Mouse (Mus musculus): ENCODE results near the gene Arl5c.

Gene Arl5c

DNA sequence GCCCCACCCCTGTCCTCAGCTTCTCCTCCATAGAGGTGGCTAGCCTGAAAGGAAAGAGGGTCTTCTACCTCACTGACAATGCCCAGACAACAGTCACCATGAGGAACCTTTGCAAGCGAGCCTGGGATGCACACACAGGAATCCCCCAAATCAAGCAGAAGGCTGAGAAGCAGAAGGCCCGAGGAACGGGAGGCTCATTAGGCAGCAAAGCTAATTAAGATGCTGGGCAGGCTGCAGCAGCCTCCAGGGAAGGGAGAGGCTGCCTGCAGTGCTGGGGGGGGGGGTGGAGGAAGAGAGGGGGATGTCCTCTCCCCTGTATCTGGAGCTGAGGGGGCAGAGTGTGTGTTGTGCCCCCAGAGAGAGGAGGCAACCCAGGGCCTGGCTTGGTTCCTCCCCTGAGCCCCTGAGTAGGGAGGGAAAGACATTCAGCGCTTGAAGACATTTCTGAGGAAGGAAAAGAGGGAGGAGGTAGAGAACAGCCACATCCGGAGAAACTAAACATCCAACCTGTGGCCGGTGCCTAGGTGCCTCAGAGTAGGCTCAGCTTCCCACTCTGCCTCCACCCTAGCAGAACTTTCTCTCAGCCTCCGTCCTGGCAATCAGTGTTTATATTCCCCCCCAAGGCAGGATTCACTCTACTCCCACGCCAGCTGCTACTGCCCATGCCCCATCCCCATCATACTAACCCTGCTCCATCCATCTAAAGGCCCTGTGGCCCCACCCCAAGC, 24.1 kb upstream of the Arl5c start:
- 14% methylated on average over 8 of the region's 8 CpGs for WGBS

DNA sequence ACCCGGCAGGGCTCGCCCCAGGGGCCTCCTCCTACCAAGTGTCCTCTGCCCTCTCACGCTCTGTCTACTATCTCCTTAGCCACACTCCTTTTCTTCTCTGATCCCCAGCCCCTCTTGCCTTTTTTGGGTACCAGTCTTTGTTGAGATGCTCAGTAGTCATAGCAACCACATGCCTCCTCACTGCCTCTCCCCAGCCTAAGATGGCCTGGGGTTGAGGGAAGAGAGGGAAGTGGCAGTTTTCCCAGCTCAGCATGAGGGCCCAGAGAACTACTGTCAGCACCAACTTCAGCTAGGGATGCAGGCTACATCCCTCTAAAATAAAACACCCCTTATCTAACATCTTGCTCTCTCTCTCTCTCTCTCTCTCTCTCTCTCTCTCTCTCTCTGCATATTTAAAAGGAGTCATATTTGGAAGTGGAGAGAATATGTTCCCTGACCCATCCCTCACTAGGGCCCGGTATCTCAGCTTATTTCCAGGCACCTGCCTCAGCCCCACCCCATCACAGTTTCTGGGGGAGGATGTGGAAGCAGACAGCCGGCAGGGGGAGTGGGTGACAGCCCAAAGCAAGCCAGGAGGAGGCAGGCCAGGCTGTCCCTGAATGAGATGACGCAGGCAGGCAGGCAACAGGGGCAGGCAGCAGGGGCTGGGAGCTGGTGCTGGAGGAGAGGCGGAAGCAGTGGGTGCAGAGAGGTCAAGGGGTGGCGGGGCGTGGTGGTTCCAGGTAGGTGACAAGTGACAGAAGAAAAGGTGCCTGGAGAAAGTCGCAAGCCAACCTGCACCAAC, 23.1 kb upstream of the Arl5c start:
- 26% methylated on average over 10 of the region's 10 CpGs for WGBS

DNA sequence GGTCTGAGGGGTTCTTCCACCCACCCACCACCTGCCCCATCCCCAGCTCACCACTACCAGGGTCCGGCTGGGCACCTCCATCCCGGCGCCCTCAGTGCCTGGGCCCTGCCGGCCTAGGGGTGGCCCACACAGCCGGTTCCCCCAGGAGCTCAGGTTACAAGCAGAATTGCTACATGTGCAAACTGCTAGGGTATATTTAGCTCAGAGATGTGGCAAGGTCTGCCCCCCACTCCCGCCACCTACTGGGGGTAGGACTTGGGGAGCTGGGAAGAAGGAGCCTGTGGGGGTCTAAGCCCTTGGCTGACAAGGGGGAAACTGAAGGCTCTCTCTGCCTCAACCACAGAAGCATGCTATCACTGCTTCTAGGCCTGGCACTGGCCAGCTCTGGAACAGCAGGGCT, 22.2 kb upstream of the Arl5c start:
- WGBS: 47% methylated on average over 6 of the region's 6 CpGs

DNA sequence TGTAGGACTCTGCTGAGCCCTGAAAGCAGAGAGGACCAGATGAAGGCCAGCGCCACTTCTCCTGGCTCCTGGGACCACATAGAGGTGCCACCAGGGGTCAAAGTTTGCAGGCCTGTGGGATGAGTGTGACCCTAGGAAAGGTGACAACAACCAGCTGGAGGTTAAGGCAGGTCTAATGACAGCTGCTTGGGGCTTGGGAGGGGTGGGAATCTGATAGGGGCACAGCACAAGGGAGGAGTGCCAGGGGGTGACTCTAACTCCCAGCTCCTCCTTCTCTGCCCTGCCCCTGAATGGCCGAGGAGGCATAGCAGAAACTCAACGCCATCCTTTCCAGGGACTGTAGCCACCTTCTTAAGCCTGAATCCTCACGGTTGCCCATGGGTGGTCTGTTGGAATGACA, 20.8 kb upstream of the Arl5c start:
- 77% methylated on average over 4 of the region's 4 CpGs for WGBS

DNA sequence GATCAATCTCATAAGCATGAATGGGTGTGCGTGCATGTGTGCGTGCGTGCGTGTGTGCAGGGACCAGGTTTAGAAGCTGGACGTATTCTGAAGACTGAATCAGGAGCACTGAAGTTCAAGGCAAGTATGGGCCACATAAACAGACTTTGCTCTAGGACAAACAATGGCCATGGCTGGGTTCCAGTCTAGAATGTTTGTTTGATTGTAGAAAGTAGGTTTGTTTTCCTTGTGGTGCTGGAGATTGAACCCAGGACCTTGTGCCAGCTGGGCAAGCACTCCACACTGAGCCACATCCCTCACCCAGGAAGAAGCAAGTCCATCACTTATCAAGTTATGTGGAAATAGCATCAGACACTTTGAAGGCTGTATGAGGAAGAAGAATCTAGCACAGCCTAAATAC, 20.2 kb upstream of the Arl5c start:
- WGBS: 80% methylated on average over 5 of the region's 5 CpGs

DNA sequence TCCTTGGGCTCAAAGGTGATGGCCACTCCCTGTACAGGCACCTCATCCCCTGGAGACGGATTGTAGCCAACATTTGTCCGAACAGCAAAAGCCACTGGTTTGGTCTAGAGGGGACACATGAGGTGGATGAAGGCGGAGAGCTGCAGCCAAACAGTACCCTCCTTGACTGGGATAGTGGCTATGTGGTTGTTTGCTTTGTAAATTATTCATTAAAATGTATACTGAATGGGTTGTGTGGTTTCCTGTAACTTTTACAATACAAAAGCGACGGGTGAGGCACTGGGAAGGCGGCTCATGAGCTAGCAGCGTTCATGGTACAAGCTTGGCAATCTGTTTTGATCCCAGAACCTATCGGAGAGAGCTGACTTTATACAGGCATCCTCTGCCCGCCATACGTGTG, 16.9 kb upstream of the Arl5c start:
- 59% methylated on average over 10 of the region's 10 CpGs for WGBS

DNA sequence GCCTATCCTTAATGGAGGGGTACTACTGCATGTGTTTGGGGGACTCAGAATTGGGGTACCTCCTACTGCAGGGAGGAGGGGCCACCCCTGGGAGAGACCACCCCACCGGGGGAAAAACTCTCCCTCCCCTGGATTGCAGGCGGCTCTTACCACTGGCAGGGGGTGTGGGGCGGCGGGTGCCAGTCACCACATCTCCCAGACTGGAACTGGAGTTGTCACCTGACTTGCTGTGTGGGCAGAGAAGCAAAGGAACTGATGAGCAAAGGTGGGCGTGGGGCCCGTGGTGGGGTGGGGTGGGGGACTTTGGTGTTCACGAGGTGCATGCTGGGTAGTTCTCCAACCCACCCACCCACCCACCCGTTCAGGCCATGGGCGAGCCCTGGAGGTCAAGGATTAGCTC, 15.7 kb upstream of the Arl5c start:
- WGBS: 42% methylated on average over 9 of the region's 9 CpGs

DNA sequence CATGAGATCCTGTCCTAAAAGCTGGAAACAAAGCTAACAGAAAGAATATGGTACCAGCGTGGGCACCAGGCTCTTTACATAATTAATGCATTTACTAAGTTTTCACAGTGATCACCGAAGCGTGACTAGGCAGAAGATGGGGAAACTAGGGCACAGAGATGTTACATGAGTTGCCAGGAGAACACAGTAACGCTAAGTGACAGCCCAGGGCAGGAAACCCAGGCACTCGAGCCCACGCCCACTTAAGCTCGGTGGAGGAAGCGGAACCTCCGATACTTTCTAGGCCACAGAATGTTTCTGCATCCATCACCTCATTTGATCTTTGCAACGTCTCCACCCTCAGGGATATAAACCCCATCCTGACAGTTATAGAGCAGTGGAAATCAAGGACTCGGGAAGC, 12.1 kb upstream of the Arl5c start:
- WGBS: 38% methylated on average over 11 of the region's 11 CpGs

DNA sequence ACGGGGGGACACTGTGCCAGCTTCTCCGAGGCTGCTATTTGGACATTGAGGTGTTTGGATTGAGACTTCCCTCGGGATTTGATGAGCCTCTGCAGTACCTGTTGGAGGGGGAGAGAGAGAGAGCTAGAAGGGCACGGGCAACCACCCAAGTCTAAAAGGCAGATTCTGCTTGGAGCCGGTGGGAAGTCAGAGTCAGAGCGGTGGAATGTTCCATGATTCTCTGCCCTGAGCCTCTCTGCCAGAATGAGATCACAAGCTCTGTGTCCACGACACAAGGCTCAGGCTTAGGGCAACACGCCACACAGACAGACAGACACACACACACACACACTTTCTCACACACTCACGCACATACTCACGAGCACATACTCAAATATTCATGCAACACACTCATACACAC, 9.7 kb upstream of the Arl5c start:
- 53% methylated on average over 10 of the region's 10 CpGs for WGBS

DNA sequence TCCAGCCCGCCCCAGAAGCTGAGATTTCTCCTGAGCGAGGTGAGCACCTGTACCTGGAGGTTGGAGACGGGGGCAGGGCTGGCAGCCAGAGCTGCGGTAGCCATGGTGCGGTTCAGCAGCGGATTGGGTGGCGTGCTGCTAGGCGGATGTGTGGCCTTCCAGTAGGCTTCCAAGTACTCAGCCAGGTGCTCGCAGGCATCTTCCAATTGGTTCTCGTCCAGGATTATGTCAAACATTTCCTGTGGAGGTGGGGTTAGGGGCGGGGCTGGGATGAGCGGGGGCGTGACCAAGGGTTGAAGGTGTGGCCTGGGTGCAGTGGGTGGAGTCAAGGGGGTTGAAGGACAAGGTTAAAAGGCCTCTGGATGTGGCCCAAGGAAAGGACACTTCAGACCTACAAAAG, 9.1 kb upstream of the Arl5c start:
- WGBS: 59% methylated on average over 13 of the region's 13 CpGs

DNA sequence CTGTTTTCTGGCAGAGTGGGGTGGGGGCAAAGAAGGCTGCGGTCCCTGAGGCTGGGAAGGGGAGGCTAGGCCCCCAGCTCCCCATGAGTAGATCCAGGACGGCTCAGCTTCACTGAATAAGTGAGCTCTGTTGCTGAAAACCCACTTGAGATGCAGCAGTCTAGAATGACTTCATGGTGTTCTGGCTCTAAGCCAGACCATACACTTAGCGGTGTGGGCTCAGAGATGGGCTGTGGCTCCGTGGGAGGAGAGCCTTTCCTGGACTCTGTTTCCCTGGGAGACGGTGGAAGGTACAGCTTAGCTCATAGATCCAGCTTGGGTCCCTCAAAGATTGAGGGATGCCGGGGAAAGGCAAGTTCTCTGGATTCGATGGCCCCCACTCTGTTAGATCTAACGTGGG, 8.2 kb upstream of the Arl5c start:
- 49% methylated on average over 8 of the region's 8 CpGs for WGBS

DNA sequence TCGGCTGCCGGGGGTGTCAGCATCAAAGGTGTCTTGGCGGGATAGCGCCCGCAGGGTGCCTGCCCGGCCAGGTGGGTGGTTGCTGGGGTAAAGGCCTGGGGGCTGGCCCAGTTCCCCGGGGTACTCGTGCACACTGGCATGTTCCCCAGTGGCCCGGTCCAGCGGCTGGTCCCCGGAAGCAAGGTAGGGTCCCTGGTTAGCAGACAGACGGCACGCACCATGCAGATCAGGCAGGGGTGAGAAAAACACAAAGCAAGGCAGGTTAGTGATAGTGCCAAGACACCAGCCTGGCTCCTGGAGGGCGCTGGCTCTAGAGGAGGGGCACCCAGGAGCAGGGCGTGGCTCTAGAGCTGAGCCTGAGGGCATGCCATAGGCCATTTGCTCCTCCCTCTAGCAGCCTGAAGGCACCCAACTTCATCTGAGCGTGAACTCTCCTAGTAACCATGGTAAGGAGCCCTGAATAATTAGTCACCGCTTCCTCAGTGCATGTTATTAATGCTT, 7.2 kb upstream of the Arl5c start:
- 30% methylated on average over 17 of the region's 17 CpGs for WGBS

DNA sequence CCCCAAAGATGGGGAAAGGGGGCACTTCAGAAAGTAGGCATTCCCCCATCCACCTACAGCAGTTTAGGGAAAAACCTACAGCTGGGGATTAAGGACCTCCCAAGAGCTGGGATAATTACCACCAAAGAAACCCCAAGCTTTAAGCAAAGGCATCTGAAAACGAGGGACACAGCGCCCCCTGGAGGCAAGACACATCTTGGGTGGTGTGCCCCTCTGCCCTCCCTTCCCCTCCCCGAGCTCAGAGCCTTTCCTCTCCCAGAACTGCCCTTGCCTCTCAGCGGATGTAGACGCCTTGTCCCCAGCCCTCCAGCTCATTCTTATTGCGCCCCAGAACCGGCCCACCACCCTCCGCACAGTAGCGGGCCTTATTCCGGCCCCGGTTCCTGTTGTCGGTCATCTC, 6.6 kb upstream of the Arl5c start:
- 24% methylated on average over 12 of the region's 12 CpGs for WGBS

DNA sequence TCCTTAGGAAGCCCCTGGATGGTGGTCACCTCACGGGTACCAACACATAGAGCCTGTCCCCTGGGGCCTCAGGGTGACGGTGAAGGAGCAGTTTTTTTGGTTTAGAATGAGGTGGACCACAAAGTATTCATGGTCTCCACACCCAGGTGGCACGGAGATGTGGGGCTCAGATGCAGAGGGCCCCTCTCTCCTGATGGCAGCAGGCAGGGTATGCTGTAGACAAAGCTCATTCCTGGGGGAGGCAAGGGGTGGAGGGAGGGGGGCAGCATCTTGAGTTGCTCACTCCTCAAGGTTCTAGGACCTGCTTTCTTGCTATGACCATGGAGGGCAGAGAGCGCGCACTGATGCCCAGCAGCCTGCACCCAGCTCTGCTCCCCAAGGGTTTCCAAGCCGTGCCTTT, 6.0 kb upstream of the Arl5c start:
- 74% methylated on average over 6 of the region's 6 CpGs for WGBS

DNA sequence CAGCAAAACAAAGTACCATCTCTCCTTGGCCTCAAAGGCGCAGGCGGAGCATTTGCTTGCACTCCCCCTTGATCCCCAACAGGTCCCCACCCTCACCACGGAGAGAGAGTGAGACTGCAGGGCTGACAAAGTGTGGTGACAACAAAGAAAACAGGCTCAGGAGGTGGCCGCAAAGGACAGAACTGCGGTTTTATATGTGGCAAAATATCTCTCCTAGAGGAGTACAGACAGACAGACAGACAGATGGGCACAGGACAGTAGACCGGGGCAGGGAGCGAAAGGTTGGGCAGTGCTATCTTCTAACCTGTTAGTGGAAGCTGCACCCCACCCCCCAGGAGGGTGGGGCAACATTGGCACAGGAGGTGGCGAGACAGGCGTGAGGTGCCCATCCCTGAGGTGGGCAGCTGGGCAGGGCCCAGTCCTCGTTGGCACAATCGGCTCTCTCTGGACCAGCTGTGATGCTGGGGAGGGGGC, 5.4 kb upstream of the Arl5c start:
- WGBS: 32% methylated on average over 11 of the region's 11 CpGs

DNA sequence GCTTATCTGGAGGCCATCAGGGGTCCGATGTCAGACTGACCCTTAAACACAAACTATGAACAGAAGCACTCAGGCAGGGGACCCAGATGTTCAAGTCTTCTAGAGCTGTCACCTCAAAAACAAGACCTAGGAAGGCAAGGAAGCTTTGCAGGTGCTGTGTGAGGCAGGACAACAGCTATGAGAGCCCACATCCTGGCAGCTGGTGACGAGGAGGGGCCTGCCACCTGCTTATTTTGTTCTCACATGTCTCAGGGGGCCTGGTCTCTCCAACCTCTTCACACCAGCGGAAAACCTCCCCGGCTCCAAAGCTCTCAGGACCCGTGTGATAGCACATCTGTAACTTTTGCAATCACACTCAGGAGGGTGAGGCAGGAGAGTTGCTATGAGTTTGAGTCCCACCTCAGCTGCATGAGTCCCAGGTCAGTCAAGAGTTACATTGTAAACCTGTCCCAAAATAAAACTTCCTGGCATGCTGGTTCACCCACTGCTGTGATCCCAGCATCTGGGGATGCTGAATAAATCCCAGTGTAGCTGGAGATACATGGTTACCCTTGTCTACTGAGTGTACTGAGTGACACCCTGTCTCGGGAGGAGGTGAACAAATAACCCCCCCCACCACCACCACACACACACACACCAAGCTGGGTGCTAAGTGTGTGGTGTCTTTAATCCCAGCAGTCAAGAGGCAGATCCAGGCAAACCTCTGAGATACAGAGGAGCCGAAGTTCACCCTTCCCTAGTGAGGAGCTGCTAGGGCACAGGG, 4.6 kb upstream of the Arl5c start:
- 38% methylated on average over 7 of the region's 7 CpGs for WGBS

DNA sequence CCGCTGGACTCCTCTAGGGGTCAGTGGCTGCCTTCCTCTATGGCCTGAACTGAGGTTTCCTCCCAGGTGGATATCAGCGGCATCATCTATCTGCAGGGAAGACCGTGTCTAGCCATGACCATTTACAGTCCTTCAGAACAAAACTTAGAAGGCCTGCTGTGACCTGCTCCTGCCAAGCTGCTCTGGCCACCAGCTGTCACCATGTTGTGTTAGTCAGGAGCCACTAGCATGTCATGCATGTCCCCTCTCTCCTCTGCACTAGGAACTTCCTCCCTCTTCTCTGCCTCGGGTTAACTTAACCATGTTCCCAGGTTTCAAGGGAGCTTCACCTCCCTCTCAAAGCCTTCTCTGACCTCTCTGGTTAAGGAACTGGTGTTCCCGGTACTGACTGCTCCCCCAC, 3.8 kb upstream of the Arl5c start:
- 45% methylated on average over 5 of the region's 5 CpGs for WGBS

DNA sequence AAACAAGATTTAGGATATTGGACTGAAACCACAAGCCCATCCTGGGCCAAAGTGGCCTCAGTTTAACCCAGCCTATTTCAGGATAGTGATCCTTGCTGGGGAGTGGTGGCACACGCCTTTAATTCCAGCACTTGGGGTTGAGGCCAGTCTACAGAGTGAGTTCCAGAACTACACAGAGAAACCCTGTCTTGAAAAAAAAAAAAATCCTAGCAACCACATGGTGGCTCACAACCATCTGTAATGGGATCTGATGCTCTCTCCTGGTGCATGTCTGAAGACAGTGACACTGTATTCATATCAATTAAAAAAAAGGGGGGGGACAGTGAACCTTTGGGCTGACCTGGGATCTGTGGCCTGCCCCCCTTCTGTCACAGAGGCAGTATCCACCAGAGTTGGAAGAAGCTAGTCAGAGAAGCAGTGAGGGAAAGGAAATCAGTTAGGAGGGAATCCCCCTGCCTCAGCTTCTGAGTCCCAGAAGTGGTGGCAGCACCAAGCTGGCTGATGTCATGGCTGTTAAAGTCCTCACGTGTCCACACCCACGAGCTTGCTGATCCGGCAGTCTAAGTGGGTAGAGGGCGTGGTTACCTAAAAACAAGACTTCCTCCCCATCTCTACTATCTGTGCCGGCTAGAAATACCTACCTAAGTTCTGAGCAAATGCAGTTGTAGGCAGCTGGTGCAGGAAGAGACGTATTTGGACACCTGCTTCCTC, 3.1 kb upstream of the Arl5c start:
- 24% methylated on average over 7 of the region's 7 CpGs for WGBS

DNA sequence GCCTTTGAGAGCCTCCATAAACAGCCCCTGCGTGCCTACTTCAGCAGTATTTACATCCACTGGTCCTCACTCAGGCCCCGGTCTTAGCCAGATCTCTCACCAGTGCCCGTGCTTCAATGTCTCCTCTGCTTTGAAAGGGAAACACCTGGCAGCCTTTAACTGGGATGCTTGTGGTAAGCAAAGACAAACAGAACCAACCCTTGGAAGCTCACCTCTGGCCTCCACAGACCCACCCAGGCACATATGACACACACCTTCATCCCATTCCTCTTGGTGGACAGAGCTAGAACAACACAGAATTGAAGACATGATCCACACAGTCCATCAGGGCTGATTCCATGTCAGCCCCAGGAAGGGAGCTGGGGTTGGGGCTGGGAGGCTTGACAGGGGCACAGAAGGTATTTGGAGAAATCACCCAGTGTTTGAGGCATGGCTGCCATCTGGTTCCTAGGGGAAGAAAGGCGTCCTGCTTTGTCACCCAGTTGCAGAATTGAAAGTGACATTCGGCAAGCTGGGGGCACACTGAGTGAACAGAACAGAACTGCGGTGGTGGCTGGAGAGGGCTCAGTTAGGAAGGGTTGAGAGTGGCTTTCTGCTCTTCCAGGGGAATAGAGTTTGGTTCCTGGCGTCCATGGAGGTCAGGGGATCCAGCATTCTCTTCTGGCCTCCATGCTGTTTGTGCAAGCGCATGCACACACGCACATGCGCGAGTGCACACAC, 2.3 kb upstream of the Arl5c start:
- 63% methylated on average over 11 of the region's 11 CpGs for WGBS

DNA sequence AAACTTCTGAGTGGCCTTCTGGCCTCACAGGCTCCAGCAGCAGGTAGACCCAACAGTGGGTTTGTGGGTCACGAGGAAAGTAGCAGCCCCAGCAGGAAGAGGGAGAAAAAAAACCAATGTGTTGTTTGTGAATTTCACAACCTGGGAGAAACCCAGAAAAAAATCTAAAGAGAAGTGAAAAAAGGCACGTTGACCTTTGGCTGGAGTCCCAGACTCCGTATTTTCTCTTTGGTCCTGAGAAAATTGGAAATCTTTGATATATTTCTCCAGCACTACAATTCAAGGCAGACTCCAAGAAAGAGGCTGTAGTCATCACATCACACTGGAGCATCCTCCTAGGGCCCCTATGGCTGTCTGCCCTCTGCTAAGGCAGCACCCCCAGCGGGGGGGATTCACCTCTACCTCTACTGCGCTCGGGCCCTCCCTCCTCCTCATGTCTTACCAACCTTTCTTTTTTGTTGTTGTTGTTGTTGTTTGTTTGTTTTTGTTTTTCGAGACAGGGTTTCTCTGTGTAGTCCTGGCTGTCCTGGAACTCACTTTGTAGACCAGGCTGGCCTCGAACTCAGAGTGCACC, 1.5 kb upstream of the Arl5c start:
- 76% methylated on average over 8 of the region's 8 CpGs for WGBS

DNA sequence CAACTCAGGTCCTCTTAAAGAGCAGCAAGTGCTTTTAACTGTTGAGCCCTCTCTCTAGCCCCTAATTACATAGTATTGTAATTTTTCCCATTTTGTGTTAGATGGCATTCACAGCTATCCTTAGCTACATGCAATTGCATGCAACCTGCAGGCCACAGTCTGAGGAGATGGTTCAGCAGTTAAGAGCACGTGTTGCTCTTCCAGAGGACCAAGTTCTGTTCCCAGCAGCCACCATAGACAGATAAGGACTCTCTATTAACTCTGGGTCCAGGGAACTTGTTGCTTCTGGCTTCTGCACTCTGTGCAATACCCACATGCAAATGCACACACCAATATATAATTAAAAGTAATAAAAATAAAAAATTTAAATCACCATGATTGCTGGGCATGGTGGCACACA, 710 bp upstream of the Arl5c start:
- WGBS: 83% methylated on average over 1 of the region's 1 CpGs
